Mouse (Mus musculus) cerebellum, postnatal 14 days (tissue): ENCODE measurements around the gene Gm4907.
"Not testable (repeated sequence)": the region's sequence is repeated elsewhere in the genome, so short reads cannot be mapped to it uniquely, and the experiment has no call there.

Source experiments
- DNase-seq, 2 experiments: peaks; one replicate each; pipeline ENCODE4 v3.0.0; 2021; ENCODE audit warnings: mixed read lengths in 2 of 2

Gm4907 gene

GRCm38 (mm10) chrX:23882253-23882652, at the start of gene Gm4907:
Gene Gm4907 (plus strand): TSS chrX:23882553.
- DNase-seq, result not testable (repeated sequence)

- DNase-seq, result not testable (repeated sequence)
These were observed 48.6 kb upstream of the Gm4907 start for GRCm38 (mm10) chrX:23833784-23834183.

- DNase-seq, result no peak
These were observed 41.4 kb upstream of the Gm4907 start for GRCm38 (mm10) chrX:23840921-23841320.

GRCm38 (mm10) chrX:23954161-23954560, 71.8 kb downstream of the Gm4907 start:
- no peak for DNase-seq
